Mouse (Mus musculus): ENCODE results near the gene Gpr150. TPM values are rescaled to one million over a fixed set of nuclear protein-coding genes. Genes with fewer than 3 reads are reported as not detected.

Gpr150 gene
- not detected in 2 replicates for total RNA-seq (2017)

DNA sequence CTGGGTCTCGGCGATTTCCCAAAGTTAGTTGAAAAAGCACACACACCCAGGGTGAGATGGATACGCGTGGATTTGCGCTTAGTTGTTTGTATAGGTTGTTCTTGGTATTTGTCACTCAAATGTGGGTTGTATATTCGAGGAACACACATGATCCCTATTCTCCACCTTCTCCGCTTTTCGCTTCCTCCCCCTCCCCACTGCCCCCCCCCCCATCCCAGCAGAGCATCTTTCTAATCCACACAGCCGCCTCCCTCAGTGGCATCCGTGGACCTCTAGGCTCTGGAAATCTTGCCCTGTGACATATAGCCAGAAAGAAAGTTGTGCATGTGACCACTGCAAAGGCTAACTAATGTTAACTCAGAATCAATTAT is at the start of gene Gpr150:
TSS of gene Gpr150 (minus strand) at position 101 of the 371 bp plus-strand sequence.
- ATAC-seq (ENCODE audit: extremely low read depth, insufficient number of reproducible peaks, low FRiP score, poor library complexity, severe bottlenecking) = no peak

DNA sequence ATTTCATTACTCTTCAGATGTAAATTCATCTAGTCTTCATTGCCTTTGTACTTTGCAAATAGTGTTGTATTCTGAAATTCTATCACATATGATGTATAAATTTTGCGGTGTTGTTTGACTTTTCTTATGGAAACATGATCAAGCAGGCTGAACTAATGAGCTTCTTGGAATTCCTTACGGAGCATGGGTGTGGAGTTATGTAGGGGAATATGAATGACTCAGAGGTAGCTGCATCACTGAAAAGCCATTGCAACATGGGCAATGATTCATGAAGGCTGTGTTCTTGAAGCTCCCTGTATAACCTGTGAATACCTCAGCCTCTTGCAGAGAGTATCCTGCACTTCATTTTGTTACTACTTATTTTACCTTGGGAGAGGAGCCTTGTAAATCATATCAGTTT is 45.2 kb upstream of the Gpr150 start:
- ATAC-seq (ENCODE audit: extremely low read depth, insufficient number of reproducible peaks, low FRiP score, poor library complexity, severe bottlenecking) = no peak

DNA sequence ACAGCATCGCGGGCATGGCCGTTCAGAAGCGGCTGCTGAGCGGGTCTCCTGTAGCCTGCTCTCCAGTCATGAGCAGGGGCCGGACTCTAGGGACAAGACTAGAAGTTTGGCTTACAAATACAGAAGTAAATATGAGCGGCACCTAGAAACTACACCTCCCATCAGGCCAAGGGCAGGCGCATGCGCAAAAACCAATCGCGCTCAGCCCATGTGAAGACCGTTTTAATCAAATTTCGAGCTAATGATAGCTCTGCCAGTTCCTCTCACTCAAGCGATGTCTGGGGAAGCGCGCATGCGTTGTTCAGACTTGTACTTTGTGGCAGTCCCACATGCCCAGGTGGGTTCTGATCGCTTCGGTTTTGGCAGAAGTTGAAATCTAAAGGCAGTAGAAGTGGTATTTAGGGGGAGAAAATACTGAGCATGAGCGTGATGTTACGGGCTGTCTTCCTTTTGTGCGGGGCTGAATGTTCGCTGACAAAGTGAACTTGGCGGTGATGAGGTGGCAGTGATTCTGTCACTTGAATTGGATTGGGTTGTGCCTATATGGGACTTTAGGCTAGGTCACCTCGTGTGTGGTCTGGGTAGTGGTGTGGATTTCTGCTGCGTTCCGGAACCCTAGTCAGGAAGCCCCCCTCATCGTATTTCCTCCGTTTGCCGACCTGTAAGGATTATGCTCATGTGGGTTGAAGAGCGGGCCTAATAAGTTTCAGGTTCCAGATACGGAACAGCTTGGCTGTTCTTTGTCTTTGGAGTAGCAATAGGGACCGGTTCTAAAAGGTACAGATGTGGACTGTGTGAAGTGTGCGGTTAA is 41.9 kb upstream of the Gpr150 start, which contains the start of the genes Arsk and Ttc37:
TSS of gene Arsk (minus strand) at position 168 of the 811 bp plus-strand sequence.
TSS of gene Ttc37 (plus strand) at position 242 of the 811 bp plus-strand sequence.
- peak; percentile 98 for ATAC-seq (ENCODE audit: extremely low read depth, insufficient number of reproducible peaks, low FRiP score, poor library complexity, severe bottlenecking)

DNA sequence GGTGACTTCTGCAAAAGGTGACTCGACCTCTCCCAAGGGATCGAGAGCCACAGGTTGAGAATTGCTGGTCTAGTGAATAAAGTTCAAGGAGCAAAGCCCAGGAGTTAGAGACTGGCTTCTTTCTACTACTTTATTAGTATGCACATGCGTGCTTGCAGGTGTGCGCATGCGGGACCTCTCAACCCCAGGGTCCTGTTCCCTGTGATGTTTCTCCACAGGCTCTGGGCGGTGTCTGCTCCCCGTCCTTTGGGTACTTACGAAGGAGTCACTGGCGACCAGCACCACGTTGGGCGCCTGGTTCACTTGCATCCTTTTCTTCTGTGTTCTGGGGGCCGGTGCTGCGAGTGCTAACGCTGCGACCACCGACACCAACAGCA is 41.3 kb upstream of the Gpr150 start:
- ATAC-seq (ENCODE audit: extremely low read depth, insufficient number of reproducible peaks, low FRiP score, poor library complexity, severe bottlenecking) = no peak; the same call in 1 of the 2 replicates

- ATAC-seq (ENCODE audit: extremely low read depth, insufficient number of reproducible peaks, low FRiP score, poor library complexity, severe bottlenecking) = no peak
Observed at GRCm38 (mm10) chr13:76074323-76074722, 17.5 kb upstream of the Gpr150 start.

DNA sequence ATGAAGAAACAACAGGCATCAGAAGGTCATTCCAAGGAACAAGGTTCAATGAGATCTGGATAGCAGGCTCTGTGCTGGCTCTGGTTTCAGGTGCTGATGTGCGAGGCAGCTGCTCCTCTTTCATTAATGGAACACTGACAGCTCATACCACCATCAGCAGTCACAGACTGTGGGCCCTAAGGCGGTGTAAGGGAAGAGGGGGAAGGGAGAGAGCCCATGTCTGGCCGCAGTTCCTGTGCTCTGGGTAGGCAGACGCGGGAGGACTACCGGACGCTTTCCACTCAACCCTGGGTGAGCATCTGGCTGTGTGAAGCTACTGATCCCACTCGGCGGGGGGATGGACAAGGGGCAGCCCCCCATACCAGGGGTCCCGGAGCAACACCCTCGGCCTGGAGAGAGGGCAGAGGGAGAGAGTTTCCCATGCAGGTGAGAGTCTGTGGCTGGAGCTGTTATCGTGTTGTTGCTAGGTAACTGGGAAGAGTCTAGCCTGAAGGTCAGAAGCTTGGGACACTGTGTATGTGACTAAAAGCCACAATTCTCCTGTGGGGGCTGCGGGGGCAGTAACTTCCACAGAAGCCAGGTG is 7.7 kb upstream of the Gpr150 start:
- ATAC-seq (ENCODE audit: extremely low read depth, insufficient number of reproducible peaks, low FRiP score, poor library complexity, severe bottlenecking) = no peak

GRCm38 (mm10) chr13:76063548-76063947 is 6.8 kb upstream of the Gpr150 start:
- ATAC-seq (ENCODE audit: extremely low read depth, insufficient number of reproducible peaks, low FRiP score, poor library complexity, severe bottlenecking) = no peak

DNA sequence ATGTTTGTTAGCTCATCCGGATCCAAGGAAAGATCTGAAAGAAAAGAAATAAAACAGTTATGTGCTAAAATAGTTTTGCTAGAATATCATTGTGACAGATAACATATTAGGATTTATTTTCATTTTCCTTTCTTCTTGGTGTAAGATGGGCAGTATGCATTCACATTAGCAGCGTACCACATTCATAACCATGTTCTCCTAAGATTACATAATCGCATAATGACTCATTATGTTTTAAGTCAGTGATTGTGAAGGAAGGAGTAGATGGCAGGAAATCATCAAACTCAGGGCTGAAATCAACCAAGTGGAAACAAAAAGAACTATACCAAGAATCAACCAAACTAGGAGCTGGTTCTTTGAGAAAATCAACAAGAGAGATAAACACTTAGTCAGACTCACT is 5.8 kb upstream of the Gpr150 start:
- ATAC-seq (ENCODE audit: extremely low read depth, insufficient number of reproducible peaks, low FRiP score, poor library complexity, severe bottlenecking) = no peak

- ATAC-seq (ENCODE audit: extremely low read depth, insufficient number of reproducible peaks, low FRiP score, poor library complexity, severe bottlenecking) = no peak
Observed at GRCm38 (mm10) chr13:76062126-76062525, 5.3 kb upstream of the Gpr150 start.

GRCm38 (mm10) chr13:76059591-76059990 is 2.8 kb upstream of the Gpr150 start:
- no peak for ATAC-seq (ENCODE audit: extremely low read depth, insufficient number of reproducible peaks, low FRiP score, poor library complexity, severe bottlenecking)

DNA sequence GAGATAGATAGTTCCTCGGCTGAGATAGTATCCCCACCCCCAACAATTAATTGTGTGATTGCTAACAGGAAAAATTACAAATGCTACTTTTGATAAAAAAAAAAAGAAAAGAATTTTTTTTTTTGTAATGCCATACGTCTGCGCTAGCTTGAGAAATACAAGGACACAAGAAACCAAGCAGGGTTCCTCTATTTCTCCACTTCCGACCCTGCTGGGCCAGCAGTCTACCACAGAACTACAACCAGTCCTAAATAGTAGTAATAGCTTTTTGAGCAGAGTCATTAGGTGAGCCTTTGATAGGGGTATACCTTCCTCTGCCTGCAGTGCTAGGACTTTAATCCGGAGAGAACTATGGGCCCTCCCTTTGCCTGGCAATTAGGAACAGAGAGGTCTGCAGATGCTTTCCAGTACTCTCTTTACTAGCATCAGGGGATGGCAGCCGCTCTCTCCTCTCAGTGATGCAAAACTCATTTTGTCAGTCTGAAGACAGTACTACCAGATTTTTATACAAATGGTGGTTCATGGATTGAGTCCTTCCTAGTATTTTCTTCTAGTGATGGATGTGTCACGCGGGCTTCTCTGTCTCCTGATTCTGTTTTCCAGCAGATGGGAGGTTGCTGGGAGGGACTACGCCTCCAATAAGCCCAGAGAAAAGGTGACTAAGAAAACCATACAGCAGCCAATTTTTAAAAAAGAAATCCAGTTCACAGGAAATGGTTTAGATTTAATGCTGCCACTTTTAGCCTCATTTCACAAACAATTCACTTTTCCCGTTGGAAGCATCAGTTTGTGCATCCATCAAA is 672 bp upstream of the Gpr150 start:
- no peak for ATAC-seq (ENCODE audit: extremely low read depth, insufficient number of reproducible peaks, low FRiP score, poor library complexity, severe bottlenecking)

- ATAC-seq (ENCODE audit: extremely low read depth, insufficient number of reproducible peaks, low FRiP score, poor library complexity, severe bottlenecking) = peak; percentile 65
Observed at GRCm38 (mm10) chr13:76056261-76056724, 503 bp downstream of the Gpr150 start.

GRCm38 (mm10) chr13:76055391-76056232 is 1.2 kb downstream of the Gpr150 start:
- peak; percentile 47; the same call in 1 of the 2 replicates for ATAC-seq (ENCODE audit: extremely low read depth, insufficient number of reproducible peaks, low FRiP score, poor library complexity, severe bottlenecking)

GRCm38 (mm10) chr13:76044971-76045370 is 11.8 kb downstream of the Gpr150 start:
- no peak for ATAC-seq (ENCODE audit: extremely low read depth, insufficient number of reproducible peaks, low FRiP score, poor library complexity, severe bottlenecking)

GRCm38 (mm10) chr13:76042455-76042854 is 14.3 kb downstream of the Gpr150 start:
- ATAC-seq (ENCODE audit: extremely low read depth, insufficient number of reproducible peaks, low FRiP score, poor library complexity, severe bottlenecking) = no peak

DNA sequence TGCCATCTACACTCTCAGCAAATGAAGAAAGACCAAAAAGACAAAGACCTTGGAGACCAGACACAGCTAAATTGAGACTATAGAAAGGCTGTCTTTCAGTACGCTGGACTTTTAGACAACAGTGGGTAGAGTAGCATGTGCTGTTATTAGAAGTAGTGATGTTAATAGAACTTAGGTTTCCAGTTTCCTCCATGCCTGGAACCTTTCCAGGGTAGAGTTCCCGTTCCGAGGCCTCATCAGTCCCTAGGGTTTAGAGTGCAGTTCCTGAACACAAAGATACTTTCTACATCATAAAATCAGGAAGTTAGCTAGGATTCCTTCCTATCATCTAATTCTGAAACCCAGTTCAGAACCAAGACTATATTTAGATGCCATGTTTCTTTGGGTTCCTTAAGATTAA is 32.2 kb downstream of the Gpr150 start:
- no peak for ATAC-seq (ENCODE audit: extremely low read depth, insufficient number of reproducible peaks, low FRiP score, poor library complexity, severe bottlenecking)

DNA sequence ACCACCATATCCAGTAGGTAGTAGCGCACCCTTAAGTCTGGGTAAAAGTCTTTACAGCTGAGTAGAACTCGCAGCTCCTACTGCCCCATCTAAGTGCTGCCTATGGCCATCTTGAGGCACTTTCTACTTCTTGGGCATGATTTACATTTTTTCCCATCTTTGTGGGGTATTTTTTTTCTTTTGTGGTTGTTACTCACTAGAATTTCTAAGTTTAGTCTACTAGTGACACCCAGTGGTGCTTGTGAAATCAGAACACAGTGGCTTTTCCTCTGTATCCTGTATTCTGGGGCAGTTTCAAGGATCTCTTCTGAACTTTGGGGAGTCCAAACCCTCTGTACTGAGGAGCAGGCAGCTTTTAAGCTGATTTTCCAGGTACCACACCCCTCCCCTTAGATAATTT is 35.0 kb downstream of the Gpr150 start:
- ATAC-seq (ENCODE audit: extremely low read depth, insufficient number of reproducible peaks, low FRiP score, poor library complexity, severe bottlenecking) = no peak

GRCm38 (mm10) chr13:76018844-76019400 is 37.9 kb downstream of the Gpr150 start:
- no peak for ATAC-seq (ENCODE audit: extremely low read depth, insufficient number of reproducible peaks, low FRiP score, poor library complexity, severe bottlenecking)
